Mouse (Mus musculus): ENCODE data around the gene Uckl1. TPM values are rescaled to one million over a fixed set of nuclear protein-coding genes. Genes with fewer than 3 reads are reported as not detected.

Uckl1 gene
- 100 to 1,000 TPM; 152 to 161 TPM for polyA plus RNA-seq (2017; shearing (Covaris generic))

DNA sequence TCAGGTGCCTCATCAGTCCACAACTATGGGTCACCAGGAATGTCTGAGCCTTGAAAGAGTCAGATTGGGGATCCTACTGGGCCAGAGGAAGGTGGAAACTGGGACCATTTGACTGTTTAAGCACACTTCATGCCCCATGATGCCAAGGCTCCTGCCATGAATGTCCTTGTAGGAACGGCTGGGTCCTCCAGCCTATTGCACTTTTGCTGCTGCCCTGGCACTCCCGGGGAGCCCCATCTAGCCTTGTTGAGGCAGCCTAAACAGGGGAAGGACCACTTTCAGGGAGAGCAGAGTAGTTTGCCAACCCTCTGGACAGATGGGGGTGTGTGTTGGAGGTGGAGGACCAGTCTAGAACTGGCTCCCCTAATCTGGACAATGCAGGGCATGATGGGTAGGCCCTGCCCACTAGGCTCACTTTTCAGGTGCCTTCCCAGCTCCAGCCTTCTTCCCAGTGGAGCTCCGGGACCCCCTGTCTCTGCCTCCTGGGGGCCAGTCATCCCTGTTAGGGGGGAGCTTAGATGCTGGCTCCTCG lies at the start of gene Uckl1:
Gene Uckl1, minus strand, starts transcription at position 482 of the 532 bp plus-strand sequence.

DNA sequence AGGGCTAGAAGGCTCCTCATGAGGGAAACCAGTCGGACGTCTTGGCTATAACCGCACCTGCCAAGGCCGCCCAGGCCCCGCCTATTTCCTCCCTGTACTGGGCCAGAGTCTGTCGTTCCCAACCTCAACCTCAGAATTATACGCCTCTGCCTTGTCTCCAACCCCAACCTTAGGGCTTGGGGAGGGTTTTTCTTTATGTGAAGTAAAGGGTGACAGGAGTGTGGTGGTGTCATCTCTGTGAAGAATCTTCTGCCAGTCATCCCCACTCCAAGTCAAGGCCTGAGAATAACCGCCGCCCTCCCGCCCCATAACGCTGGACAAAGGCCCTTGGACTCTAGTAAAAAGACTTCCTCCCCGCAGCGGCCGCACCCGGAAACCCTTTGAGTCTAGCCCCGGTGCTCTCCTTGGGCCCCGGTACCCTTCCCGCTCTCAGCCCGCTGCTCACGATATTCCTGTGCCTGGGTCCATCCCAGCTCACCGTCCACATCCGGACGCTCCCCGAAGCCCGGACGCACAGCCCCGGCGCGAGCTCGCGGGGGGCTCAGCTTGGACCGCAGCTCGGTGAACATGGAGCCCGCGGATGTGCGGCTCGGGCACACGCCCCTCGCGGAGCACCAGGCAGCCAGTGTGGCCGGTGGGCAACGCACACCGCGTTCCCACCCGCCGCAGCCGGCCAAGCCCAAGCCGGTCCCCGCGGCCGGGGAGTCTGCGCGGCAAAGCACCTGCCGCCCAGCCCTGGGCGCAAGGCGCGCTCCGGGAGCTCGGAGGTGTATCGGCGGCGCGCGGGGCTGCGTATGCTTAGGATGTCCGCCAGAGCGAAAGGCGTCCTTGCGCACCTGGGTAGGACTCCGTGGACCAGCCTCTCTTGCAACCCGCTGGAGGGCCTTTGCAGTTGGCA lies 14.0 kb upstream of the Uckl1 start, which contains the start of gene Samd10:
Gene Samd10, minus strand, starts transcription at position 759 of the 898 bp plus-strand sequence.

DNA sequence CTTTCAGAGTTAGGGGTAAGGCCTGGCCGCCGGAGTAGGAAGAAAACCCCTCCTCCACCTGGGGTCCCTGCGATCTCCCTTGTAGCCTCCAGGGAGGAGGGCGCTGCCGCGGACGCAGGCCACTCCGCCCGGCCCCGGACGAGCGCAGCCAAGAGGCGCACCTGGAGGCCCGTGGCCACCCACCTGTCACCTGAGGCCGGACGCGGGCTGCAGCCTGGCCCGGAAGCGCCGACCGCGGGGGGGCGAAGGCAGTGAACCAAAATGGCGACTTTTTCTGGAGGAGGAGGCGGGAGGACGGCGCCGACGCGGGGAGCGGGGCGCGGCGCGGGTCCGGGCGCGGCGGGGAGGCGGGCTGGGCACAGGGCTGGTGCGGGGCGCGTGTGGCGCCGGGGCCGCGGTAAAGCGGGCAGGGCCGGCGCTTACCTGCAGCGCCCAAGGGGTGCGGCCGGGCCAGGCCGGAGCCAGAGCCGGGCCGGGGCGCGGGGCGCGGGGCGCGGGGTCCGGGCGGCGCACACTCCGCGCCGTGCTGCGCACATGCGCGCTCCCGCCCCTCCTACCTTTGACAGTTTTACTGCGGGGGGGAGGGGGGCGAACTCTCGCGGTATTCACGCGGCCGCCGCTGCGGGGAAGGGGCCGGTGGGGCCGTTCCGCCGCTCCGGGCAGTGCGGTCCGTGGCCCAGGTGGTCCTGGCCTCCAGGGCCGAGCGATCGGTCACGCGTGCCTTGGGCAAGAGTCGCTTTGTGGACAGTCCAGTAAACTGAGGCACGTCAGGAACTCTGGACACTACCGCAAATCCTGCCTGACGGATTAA lies 7.7 kb upstream of the Uckl1 start, which contains the start of gene Zfp512b:
Gene Zfp512b, minus strand, starts transcription at position 573 of the 811 bp plus-strand sequence.

DNA sequence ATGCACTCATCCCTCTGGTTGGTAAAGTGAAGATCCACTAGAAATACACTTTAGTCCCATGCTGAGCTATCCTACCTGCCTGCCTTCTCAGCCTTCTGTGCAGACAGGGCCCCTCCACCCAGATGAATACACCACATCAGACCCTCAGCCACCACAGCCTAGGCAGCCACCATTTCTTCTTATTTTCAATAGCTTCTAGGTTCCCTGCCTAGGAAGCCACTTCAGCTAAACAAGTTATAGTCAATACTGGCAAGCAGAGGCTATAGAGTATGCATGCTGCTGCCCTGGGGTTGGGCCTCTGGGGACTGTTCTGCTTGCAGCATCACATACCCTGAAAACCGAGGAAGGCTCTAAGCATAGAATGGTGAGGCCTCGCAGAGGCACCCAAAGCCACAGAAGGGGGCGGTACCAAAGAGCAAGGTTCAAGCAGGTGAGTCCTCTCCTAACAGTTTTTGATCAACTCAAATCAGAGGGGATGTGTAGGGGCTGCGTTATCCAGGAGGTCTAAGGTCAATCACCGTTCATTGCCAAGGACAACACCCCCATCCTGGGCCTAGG lies 6.9 kb upstream of the Uckl1 start, which contains the start of gene Prpf6:
Gene Prpf6, plus strand, starts transcription at position 341 of the 558 bp plus-strand sequence.

DNA sequence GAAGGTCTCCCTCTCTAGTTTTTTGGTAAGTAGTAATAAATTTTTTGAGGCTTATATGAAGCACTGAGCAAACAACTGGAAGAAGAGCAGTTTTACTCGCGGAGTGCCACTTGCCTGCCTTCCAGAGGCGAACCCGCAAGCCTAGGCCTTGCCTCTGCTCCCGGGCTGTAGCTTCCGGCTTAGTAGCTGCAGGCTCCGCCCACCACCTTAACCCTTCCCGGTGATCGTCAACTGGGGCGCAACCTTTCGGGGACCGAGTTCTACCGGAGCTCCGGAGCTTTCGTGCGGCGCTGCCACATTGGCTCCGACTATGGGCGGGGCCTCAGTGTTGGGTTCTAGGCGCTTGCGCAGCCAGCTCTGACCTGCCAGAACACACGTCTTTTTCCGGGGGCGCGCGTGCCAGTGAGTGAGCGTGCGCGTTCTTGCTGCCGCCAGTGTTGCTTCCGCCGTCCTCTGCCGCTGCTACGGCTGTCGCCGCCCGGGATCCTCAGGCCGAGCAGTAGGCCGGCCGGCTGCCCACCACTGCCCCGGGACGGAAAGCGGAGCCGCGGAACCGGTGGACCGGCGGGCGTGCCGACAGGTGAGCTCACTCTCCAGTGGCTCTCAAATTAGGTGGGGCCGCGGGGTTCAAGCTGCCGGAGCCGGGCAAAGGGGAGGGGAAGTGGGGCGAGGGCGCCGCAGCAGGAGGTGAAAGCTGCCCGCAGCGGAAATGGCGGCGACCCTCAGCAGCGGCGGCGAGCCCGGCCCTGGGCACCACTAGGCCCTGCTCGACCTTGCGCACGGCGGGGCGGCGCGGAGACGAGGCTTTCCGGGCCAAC lies 64.4 kb downstream of the Uckl1 start, which contains the start of gene Dnajc5:
Gene Dnajc5, plus strand, starts transcription at position 368 of the 818 bp plus-strand sequence.

Other genes starting within 250 kb of the Uckl1 start
- 10 to 100 TPM; 65.8 to 79.5 TPM for gene Zgpat, start 220.0 kb downstream of the Uckl1 start, polyA plus RNA-seq (2017; shearing (Covaris generic))
- 100 to 1,000 TPM; 119 TPM for gene Arfrp1, start 219.5 kb downstream of the Uckl1 start, polyA plus RNA-seq (2017; shearing (Covaris generic))
- 100 to 1,000 TPM; 372 to 468 TPM for gene Lime1, start 204.8 kb downstream of the Uckl1 start, polyA plus RNA-seq (2017; shearing (Covaris generic))
- gene Zbtb46, start 125.5 kb downstream of the Uckl1 start, polyA plus RNA-seq (2017; shearing (Covaris generic)), result 1 to 10 TPM in 1 of 2 experiments, under 1 TPM in 1; 0.96 to 2.5 TPM
- gene Abhd16b, start 91.7 kb downstream of the Uckl1 start, polyA plus RNA-seq (2017; shearing (Covaris generic)), result not detected
- 10 to 100 TPM; 79.5 to 90.4 TPM for gene Tpd52l2, start 87.8 kb downstream of the Uckl1 start, polyA plus RNA-seq (2017; shearing (Covaris generic))
- 10 to 100 TPM; 76.2 to 92.8 TPM for gene Dnajc5, start 64.4 kb downstream of the Uckl1 start, polyA plus RNA-seq (2017; shearing (Covaris generic))
- 10 to 100 TPM; 65.7 to 76.5 TPM for gene Prpf6, start 7.0 kb upstream of the Uckl1 start, polyA plus RNA-seq (2017; shearing (Covaris generic))
- gene Zfp512b, start 7.9 kb upstream of the Uckl1 start, polyA plus RNA-seq (2017; shearing (Covaris generic)), result 10 to 100 TPM; 23.0 to 42.6 TPM
- gene Samd10, start 14.3 kb upstream of the Uckl1 start, polyA plus RNA-seq (2017; shearing (Covaris generic)), result 10 to 100 TPM; 34.7 to 35.0 TPM
- not detected for gene Gm29797, start 72.1 kb upstream of the Uckl1 start, polyA plus RNA-seq (2017; shearing (Covaris generic))
- under 1 TPM in 1 of 2 experiments, not detected in 1; 0.11 TPM for gene Sox18, start 86.7 kb upstream of the Uckl1 start, polyA plus RNA-seq (2017; shearing (Covaris generic))
- 10 to 100 TPM; 14.5 to 20.1 TPM for gene Tcea2, start 95.4 kb upstream of the Uckl1 start, polyA plus RNA-seq (2017; shearing (Covaris generic))
- gene Rgs19, start 109.1 kb upstream of the Uckl1 start, polyA plus RNA-seq (2017; shearing (Covaris generic)), result 100 to 1,000 TPM; 219 to 223 TPM
- gene Lkaaear1, start 113.5 kb upstream of the Uckl1 start, polyA plus RNA-seq (2017; shearing (Covaris generic)), result not detected
- gene Oprl1, start 130.1 kb upstream of the Uckl1 start, polyA plus RNA-seq (2017; shearing (Covaris generic)), result under 1 TPM; 0.25 to 0.63 TPM
- gene Myt1, start 178.4 kb upstream of the Uckl1 start, polyA plus RNA-seq (2017; shearing (Covaris generic)), result under 1 TPM in 1 of 2 experiments, not detected in 1; 0.20 TPM

Data from activated CD4-positive, CD25-positive, alpha-beta regulatory T cell (primary cell).